Mouse (Mus musculus): ENCODE measurements around the gene Trmt61a.

The Trmt61a gene

DNA sequence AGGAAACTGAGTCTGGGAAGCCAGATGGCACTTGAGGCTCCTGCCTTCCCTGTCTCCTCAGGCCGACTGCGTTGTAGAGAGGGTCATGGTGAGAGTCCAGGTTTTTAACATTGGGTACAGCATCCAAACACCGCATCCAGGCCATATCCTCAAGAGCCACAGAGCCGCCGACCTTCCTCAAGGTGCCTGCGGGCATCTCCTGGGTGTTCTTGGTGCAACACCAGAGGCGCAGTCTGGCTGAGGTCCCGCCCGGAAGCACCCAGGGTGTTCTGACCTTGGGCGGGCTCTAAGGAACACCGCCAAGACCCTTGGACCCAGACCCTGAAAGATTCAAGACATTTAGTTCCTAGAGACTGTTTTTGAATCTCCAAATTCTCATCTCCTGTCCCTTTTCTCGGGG, 5.3 kb upstream of the Trmt61a start:
- DNase-seq (ENCODE audit: low read depth, low spot score), result no peak

GRCm38 (mm10) chr12:111674850-111675486, 2.9 kb upstream of the Trmt61a start:
- DNase-seq (ENCODE audit: low read depth, low spot score), result no peak

GRCm38 (mm10) chr12:111675797-111676580, 1.9 kb upstream of the Trmt61a start:
- no peak for DNase-seq (ENCODE audit: low read depth, low spot score)

GRCm38 (mm10) chr12:111677421-111677820, 484 bp upstream of the Trmt61a start:
- DNase-seq (ENCODE audit: low read depth, low spot score), result no peak

- no peak for DNase-seq (ENCODE audit: low read depth, low spot score)
Measured at GRCm38 (mm10) chr12:111678670-111678933, 697 bp downstream of the Trmt61a start.

DNA sequence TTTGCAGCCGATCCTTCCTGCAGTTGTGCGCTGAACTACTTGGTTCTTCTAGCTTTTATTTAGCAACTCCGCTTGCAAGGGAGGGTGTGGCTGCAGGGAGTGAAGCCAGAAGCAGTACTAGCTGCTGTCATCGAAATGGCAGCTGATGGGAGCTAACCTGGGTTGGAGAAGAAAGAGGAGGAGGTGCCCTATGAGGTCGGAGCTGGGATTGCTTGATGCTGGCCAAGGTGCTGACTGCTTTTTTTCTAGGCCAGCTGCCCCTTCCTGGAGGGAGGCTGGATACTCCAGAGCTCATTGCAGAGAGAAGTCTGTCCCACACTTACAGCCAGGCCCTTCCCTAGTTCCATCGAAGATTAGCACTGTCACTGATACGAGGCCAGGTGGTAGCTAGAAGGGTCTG, 1.1 kb downstream of the Trmt61a start:
- DNase-seq (ENCODE audit: low read depth, low spot score), result no peak

DNA sequence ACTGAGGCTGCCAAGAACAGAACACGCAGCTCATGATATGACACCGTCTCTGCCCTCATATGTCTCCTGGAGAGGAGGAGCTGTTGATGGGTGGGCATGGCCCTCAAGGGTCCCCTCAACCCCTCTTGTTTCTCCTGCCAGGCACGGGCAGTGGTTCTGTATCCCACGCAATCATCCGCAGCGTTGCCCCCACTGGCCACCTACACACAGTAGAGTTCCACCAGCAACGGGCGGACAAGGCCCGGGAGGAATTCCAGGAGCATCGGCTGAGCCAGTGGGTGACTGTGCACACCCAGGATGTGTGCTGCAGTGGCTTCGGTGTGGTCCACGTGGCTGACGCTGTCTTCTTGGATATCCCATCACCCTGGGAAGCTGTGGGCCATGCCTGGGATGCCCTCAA, 2.8 kb downstream of the Trmt61a start:
- DNase-seq (ENCODE audit: low read depth, low spot score), result no peak

DNA sequence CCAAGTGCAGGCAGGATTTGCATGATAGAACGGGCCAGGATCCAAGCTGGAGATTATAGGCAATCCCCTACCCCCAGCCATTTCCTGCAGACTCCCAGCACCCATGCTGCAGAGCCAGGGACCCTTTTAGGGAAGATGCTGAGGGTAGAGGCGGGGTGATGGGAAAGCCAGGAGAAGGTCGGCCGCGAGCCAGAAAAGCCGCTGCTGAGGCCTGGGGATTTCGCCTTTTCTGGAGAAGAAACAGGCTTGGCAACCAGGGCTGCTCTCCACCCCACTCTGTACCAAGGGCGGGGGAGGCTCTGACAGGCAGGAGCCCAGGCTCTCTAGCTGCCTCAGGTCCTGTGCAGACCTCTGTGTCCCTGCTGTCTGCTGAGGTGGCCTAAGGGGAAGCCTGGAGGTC, 3.4 kb downstream of the Trmt61a start:
- no peak for DNase-seq (ENCODE audit: low read depth, low spot score)

DNA sequence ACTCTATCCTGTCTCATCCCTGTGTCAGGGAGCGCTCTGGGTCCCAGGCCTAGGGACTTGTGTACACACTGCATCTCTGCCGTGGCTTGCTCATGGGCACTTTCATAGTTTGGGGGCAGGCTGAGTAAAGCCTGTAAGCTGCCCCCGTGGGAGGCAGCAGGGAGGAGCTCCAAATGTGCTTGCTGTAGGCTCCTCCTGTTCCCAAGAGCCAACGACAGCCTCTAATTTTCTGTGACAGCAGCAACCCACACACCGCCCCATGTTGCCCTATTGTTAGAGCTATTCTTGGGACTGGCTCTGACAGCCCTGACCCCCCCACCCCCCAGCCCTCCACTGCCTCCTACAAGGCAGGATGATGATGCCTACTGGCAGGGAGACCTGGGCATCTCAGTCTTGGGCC, 4.1 kb downstream of the Trmt61a start:
- DNase-seq (ENCODE audit: low read depth, low spot score), result no peak

DNA sequence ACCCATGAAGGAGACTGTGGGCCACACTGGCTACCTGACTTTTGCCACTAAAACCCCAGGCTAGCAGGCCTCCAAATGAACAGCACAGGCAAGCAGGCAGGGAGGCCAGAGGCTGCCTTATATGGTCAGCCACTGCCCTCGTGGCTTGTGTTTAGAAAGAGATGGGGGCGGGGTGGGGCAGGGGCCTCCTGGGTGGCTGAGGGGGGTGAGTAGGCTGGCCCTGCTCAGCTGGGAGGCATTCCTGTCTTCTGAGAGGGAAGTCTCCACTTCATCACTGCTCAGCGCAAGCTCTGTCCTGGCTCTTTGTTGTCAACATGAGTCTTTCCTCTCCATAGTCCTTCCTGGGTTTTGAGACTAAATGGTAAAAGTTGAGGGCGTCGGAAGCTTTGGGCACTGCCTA, 4.9 kb downstream of the Trmt61a start:
- DNase-seq (ENCODE audit: low read depth, low spot score), result no peak

GRCm38 (mm10) chr12:111686390-111686789, 8.5 kb downstream of the Trmt61a start:
- no peak for DNase-seq (ENCODE audit: low read depth, low spot score)

DNA sequence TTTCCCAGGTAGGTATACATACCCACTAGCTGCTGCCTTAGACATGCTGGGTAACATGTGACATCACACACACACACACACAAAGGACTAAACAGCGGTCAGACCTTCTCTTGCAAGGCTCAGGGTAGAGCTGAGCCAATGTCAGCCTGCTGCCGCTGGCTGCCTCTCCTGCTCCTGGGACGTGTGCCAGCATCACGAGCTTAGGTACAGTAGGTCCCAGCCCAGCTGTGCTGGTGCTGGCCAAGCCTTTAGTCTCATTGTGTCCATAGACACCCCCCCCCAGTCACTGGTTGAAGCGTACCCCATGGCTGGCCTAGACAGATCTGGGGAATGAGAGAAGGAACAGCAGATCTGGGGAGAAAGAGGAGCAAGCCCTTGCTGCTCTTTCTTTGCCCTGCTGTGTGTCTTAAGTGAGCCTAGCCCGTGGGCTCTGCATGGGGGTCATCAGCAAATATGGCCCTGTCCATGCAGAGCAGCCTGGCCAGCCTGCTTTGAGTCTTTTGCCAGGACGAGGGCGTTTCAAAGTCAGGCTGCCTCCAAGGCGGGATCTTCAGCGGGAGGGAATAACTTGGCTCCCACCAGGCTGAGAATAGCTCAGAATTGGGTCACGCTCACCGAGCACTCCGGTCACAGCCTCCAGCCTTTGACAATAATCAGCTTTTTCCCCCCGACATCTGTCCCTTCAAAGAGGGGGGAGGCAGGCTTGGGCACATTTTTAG, 9.6 kb downstream of the Trmt61a start:
- DNase-seq (ENCODE audit: low read depth, low spot score), result no peak

DNA sequence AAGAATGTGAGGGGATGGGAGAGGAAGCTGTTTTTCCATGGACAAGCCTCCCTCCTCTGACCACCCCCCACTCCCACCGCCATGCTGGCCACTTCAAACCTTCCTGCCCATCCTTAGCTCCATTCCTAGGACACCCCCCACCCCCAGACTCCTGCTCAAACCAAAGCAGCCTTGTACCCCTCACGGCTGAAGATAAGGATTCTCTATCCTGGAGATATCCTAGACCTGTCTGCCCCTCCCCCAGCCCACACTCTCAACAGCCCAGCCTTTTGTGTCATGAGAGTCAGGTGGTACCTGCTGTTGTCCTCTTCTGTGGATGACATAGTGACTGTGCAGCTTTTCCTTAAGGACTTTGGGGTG, 10.1 kb downstream of the Trmt61a start:
- DNase-seq (ENCODE audit: low read depth, low spot score), result no peak

- DNase-seq (ENCODE audit: low read depth, low spot score), result no peak
Measured at GRCm38 (mm10) chr12:111689426-111689825, 11.5 kb downstream of the Trmt61a start.

DNA sequence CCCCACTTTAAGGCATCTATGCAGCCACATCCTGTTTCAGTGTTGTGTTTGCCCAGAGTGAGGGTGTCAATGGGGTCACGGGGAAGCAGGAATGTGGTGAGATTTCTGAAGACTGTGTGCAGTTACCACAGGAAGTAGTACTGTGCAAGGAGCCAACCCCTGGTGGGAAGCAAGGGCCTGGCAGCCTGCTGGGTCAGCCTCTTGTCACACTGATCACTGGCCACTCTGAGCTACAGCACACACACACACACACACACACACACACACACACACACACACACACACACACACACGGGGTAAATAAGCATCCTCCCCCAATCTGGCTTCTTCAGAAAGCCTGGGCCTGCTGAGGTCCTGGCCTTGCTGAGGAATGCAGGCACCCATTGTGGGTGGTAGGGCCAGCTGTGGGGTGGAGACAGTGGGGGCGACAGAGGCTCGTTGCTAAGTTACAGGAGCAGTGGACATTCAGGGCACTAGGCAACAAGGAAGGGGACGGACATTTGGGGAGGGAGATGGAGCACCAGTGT, 13.5 kb downstream of the Trmt61a start:
- DNase-seq (ENCODE audit: low read depth, low spot score), result no peak

- DNase-seq (ENCODE audit: low read depth, low spot score), result no peak
Measured at GRCm38 (mm10) chr12:111692899-111693298, 15.0 kb downstream of the Trmt61a start.

- no peak for DNase-seq (ENCODE audit: low read depth, low spot score)
Measured at GRCm38 (mm10) chr12:111693341-111694270, 15.7 kb downstream of the Trmt61a start.

DNA sequence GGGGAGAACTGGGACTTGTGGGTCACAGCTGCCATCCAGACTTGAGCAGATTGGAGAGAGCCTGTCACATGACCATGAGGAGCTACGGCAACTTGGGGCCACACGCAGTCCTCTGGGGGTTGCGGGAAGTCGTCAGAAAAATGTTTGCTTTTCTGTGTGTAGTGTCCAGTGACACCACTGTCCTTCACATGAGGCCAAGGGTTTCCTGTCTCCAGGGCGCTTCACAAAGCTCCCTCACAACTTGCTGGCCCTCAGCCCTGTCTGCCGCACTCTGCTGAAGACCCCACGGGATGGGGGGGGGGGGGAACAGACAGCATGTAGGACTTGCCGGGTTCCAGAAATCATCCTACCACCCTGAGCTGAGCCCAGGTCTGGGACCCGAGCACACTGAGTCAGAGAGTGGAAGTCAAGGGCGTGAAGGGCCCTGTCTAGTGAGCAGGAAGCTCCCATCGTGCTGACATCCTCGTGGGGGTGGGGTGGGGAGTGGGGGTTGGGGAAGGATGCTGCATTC, 16.4 kb downstream of the Trmt61a start:
- no peak for DNase-seq (ENCODE audit: low read depth, low spot score)

DNA sequence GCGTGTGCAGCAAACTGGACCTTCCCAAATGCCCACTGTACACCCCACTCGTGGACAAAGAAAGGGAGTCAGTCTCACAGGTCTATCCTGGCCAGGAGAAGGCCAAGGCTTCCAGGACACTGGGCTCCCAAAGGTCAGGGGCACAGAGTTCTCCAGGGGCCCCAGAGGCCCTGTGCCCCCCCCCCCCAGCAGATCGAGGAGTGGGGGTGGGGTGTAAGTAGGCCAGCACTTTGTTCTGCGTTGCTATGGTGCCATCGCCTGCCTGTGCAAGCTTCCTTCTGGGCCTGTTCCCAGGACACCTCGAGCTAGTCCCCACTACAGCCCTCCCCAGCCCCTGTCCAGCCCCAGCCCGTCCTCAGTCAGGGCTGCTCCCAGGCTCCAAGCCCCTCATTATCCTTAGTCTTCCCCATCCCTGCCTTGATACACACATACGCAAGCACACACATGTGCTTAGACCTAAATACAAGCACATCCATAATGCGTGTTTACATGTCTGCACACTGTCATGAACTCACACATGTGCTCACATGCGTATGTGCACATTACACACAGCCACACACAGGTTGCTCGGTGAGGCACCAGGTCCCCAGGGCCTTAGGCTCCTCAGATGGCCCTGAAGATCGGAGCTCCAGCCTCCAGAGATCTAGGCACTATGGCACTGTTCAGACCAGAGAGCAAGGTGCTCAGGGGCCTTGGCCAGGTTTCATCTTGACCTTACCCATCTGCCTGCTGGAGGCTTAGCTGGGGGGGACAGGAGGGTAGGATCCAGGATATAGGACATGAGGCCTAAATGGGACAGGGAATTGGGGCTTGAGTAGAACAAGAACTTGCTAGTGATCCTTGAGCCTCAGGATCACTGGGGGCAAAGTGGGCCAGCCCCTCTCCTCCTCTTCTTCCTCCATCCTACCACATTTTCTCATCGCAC, 17.2 kb downstream of the Trmt61a start:
- DNase-seq (ENCODE audit: low read depth, low spot score), result no peak

DNA sequence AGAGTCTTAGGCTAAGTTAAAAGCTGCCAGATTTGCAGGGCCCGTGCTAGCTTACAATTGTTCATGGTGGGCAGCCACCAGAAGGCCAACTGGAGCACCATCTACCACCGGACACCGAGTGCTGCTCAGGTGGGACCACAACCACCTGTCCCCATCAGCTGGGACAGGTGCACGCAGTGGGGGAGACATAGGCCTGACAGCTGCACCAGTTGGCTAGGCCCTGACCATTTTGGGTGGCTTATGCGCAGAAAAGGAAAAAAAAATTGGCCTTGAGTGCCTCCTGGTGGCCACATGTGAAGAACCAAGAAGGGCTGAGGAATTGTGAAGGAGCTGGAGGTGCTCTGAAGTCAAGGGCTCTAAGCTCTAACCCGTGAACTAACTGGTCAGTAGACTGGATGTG, 18.3 kb downstream of the Trmt61a start:
- DNase-seq (ENCODE audit: low read depth, low spot score), result no peak

Measured in embryo, embryonic 11.5 days (tissue).